ENCODE assay signal across 7 mouse cellular contexts in the genomic region with DNA sequence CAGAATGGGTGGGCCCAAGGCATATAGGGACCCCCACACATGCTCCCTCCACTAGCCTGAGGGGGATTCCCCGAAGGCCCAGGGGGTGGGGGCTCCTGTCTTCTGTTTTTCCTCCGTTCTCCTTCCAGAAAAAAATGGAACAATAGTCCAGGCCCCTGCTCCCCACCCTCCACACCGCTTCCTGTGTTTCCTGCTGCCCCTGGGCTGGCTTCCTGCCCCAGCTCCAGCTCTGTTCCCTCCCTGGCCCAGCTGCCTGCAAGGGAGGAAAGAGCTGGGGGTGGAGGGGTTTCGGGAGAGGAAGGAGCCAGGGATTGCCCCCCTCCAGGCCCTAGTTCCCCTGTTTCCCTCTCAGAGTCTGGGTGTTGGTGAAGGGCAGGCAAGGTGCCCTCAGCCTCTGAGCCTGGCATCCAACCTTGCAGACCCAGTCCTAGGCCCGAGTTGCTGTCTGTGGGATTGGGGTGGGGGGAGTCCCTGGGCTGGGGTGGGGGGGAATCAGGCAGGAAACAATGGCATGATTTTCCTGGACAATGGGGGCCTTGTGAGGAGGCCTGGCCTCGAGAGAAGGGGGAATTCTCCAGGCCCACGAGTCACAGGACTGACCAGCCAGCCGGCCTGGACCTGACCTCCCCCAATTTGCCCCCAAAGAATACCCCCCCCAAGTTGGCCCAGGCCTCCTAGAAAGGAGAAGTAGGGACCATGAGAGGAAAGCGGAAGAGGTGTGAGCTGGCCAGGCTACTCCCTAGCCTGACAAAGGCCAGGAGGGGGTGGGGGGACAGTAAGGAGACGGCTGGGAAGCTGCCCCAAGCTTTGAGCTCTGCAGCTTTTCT. TPM values are rescaled to one million over a fixed set of nuclear protein-coding genes. Genes with fewer than 3 reads are reported as not detected.
A peak's percentile ranks its signal among the peaks of the same experiment; 100 is the strongest.
DNase-seq lines count a peak whose midpoint lies in the region; ATAC-seq lines count a peak whose summit lies in the region.

No protein-coding gene starts in this region.

- DNase-seq in adrenal gland, postnatal 36 days: peak; percentile 55 to 73
- peak; percentile 80 for DNase-seq in heart, postnatal 4 days
- no peak for DNase-seq in natural killer cell, adult 2 months (ENCODE audit: low spot score in 2 of 2)
- no peak for DNase-seq in cerebellum, postnatal 36 days

- ATAC-seq in embryonic facial prominence, embryonic 15.5 days (ENCODE audit: insufficient number of reproducible peaks, low FRiP score, low TSS enrichment, low read depth): no peak
- no peak for ATAC-seq in limb, embryonic 12.5 days (ENCODE audit: insufficient number of reproducible peaks, insufficient read depth, low FRiP score, low TSS enrichment, low read depth)
- ATAC-seq in midbrain, embryonic 12.5 days (ENCODE audit: low FRiP score, low read depth): no peak

- peak overlapping the region; percentile 40 for H3K9ac ChIP-seq in embryonic facial prominence, embryonic 15.5 days
- peak overlapping the region; percentile 94 for H3K9ac ChIP-seq in limb, embryonic 12.5 days (replicated peaks)
- peak overlapping the region; percentile 51 for H3K9ac ChIP-seq in midbrain, embryonic 12.5 days (replicated peaks)

- peak overlapping the region; percentile 97 for H3K27ac ChIP-seq in embryonic facial prominence, embryonic 15.5 days (replicated peaks)
- peak overlapping the region; percentile 78 for H3K27ac ChIP-seq in limb, embryonic 12.5 days
- H3K27ac ChIP-seq in midbrain, embryonic 12.5 days (replicated peaks): peak overlapping the region; percentile 30

- 32% methylated on average over 10 of the region's 10 CpGs for WGBS in embryonic facial prominence, embryonic 15.5 days
- 81% methylated on average over 10 of the region's 10 CpGs for WGBS in limb, embryonic 12.5 days
- 77% methylated on average over 10 of the region's 10 CpGs for WGBS in midbrain, embryonic 12.5 days

- peaks cover 61% of the 10 kb centered on the region for H3K4me1 ChIP-seq in embryonic facial prominence, embryonic 15.5 days
- H3K4me1 ChIP-seq in limb, embryonic 12.5 days (replicated peaks): peaks cover 52% of the 10 kb centered on the region
- H3K4me1 ChIP-seq in midbrain, embryonic 12.5 days: peaks cover 59% of the 10 kb centered on the region

- no peaks in the 10 kb centered on the region for H3K9me3 ChIP-seq in embryonic facial prominence, embryonic 15.5 days (replicated peaks)
- no peaks in the 10 kb centered on the region for H3K9me3 ChIP-seq in limb, embryonic 12.5 days
- no peaks in the 10 kb centered on the region for H3K9me3 ChIP-seq in midbrain, embryonic 12.5 days

- no peaks in the 10 kb centered on the region for H3K27me3 ChIP-seq in embryonic facial prominence, embryonic 15.5 days
- 0 out of 2 replicates have a peak, but pooled peaks cover 3% of the 10 kb centered on the region for H3K27me3 ChIP-seq in limb, embryonic 12.5 days
- H3K27me3 ChIP-seq in midbrain, embryonic 12.5 days: peaks cover 12% of the 10 kb centered on the region

- H3K36me3 ChIP-seq in embryonic facial prominence, embryonic 15.5 days: peaks cover 44% of the 10 kb centered on the region
- H3K36me3 ChIP-seq in limb, embryonic 12.5 days: peaks cover 69% of the 10 kb centered on the region
- H3K36me3 ChIP-seq in midbrain, embryonic 12.5 days: peaks cover 42% of the 10 kb centered on the region

- peak overlapping the region; percentile 75 for H3K4me3 ChIP-seq in embryonic facial prominence, embryonic 15.5 days (replicated peaks)
- peak overlapping the region; percentile 93 for H3K4me3 ChIP-seq in limb, embryonic 12.5 days (replicated peaks)
- peak overlapping the region; percentile 94; the same call in 1 of the 2 replicates for H3K4me3 ChIP-seq in midbrain, embryonic 12.5 days

- peak overlapping the region; percentile 94 for H3K4me2 ChIP-seq in embryonic facial prominence, embryonic 15.5 days (replicated peaks)
- H3K4me2 ChIP-seq in limb, embryonic 12.5 days: peak overlapping the region; percentile 95
- peak overlapping the region; percentile 100 for H3K4me2 ChIP-seq in midbrain, embryonic 12.5 days (replicated peaks)

RNA-seq across cellular contexts. Expression of a gene that starts 3.6 kb away (rescaled TPM):
- total RNA-seq in adrenal gland, postnatal 36 days (2021): 100 to 1,000 TPM in 1 of 2 experiments, 10 to 100 TPM in 1; 89.5 to 108 TPM
- 24.6 and 26.6 TPM in 2 replicates for polyA plus RNA-seq in embryonic facial prominence, embryonic 15.5 days (2015; fragmentation: Nextera tagmentation; extraction: Ambion mirVana)
- total RNA-seq in heart, postnatal 4 days (2021): 10 to 100 TPM; 42.5 to 42.7 TPM
- polyA plus RNA-seq in limb, embryonic 12.5 days (2016; fragmentation: Nextera tagmentation; extraction: Ambion mirVana): 35.9 and 38.3 TPM in 2 replicates
- 34.1 and 37.4 TPM in 2 replicates for polyA plus RNA-seq in midbrain, embryonic 12.5 days (2016; fragmentation: Nextera tagmentation; extraction: Ambion mirVana)

RNA-seq across cellular contexts. Expression of a gene that starts 3.8 kb away (rescaled TPM):
- total RNA-seq in adrenal gland, postnatal 36 days (2021): 10 to 100 TPM; 44.7 to 45.8 TPM
- polyA plus RNA-seq in embryonic facial prominence, embryonic 15.5 days (2015; fragmentation: Nextera tagmentation; extraction: Ambion mirVana): 27.1 and 30.0 TPM in 2 replicates
- 10 to 100 TPM; 39.8 to 40.0 TPM for total RNA-seq in heart, postnatal 4 days (2021)
- polyA plus RNA-seq in limb, embryonic 12.5 days (2016; fragmentation: Nextera tagmentation; extraction: Ambion mirVana): 19.4 and 19.6 TPM in 2 replicates
- polyA plus RNA-seq in midbrain, embryonic 12.5 days (2016; fragmentation: Nextera tagmentation; extraction: Ambion mirVana): 25.4 and 26.2 TPM in 2 replicates

RNA-seq across cellular contexts. Expression of a gene that starts 11.9 kb away (rescaled TPM):
- total RNA-seq in adrenal gland, postnatal 36 days (2021): not detected
- polyA plus RNA-seq in embryonic facial prominence, embryonic 15.5 days (2015; fragmentation: Nextera tagmentation; extraction: Ambion mirVana): 3.8 TPM in 2 replicates
- total RNA-seq in heart, postnatal 4 days (2021): not detected
- 0.40 TPM in 1 of 2 replicates, not detected in the other for polyA plus RNA-seq in limb, embryonic 12.5 days (2016; fragmentation: Nextera tagmentation; extraction: Ambion mirVana)
- polyA plus RNA-seq in midbrain, embryonic 12.5 days (2016; fragmentation: Nextera tagmentation; extraction: Ambion mirVana): 0.36 TPM in 1 of 2 replicates, not detected in the other

RNA-seq across cellular contexts. Expression of a gene that starts 28.8 kb away (rescaled TPM):
- 10 to 100 TPM; 40.5 to 57.2 TPM for total RNA-seq in adrenal gland, postnatal 36 days (2021)
- polyA plus RNA-seq in embryonic facial prominence, embryonic 15.5 days (2015; fragmentation: Nextera tagmentation; extraction: Ambion mirVana): 29.4 and 30.4 TPM in 2 replicates
- 10 to 100 TPM; 40.2 to 42.2 TPM for total RNA-seq in heart, postnatal 4 days (2021)
- 26.5 and 27.6 TPM in 2 replicates for polyA plus RNA-seq in limb, embryonic 12.5 days (2016; fragmentation: Nextera tagmentation; extraction: Ambion mirVana)
- 18.8 and 20.6 TPM in 2 replicates for polyA plus RNA-seq in midbrain, embryonic 12.5 days (2016; fragmentation: Nextera tagmentation; extraction: Ambion mirVana)

RNA-seq across cellular contexts. Expression of a gene that starts 33.8 kb away (rescaled TPM):
- total RNA-seq in adrenal gland, postnatal 36 days (2021): 10 to 100 TPM; 30.8 to 38.3 TPM
- polyA plus RNA-seq in embryonic facial prominence, embryonic 15.5 days (2015; fragmentation: Nextera tagmentation; extraction: Ambion mirVana): 32.4 and 35.9 TPM in 2 replicates
- total RNA-seq in heart, postnatal 4 days (2021): 100 to 1,000 TPM; 179 to 191 TPM
- polyA plus RNA-seq in limb, embryonic 12.5 days (2016; fragmentation: Nextera tagmentation; extraction: Ambion mirVana): 15.9 and 16.5 TPM in 2 replicates
- polyA plus RNA-seq in midbrain, embryonic 12.5 days (2016; fragmentation: Nextera tagmentation; extraction: Ambion mirVana): 8.2 and 9.1 TPM in 2 replicates

Comparison
In these comparisons a context has a peak if more than half of its experiments do, and no peak if none do; other contexts are left out.
1. DNase-seq: peak in adrenal gland, postnatal 36 days (2 of 2) and heart, postnatal 4 days (single experiment); none in natural killer cell, adult 2 months (0 of 2) and cerebellum, postnatal 36 days (0 of 2).
2. H3K27ac ChIP-seq: peak in every context shown above with its lines; median percentile 97 in embryonic facial prominence, embryonic 15.5 days; 78 in limb, embryonic 12.5 days; 30 in midbrain, embryonic 12.5 days.
3. H3K9ac ChIP-seq: peak in every context shown above with its lines; median percentile 94 in limb, embryonic 12.5 days; 51 in midbrain, embryonic 12.5 days; 40 in embryonic facial prominence, embryonic 15.5 days.
4. Peak in every context shown above with its lines, with median percentiles within 50 percentile points of each other: H3K4me2 ChIP-seq and H3K4me3 ChIP-seq.